Mouse (Mus musculus) CH12.LX (cell line): ENCODE measurements around the gene Eea1. TPM values are rescaled to one million over a fixed set of nuclear protein-coding genes. Genes with fewer than 3 reads are reported as not detected.

ENCODE experiments used
- DNase-seq: peaks from one replicate; pipeline ENCODE4 v3.0.0-alpha.2; 2013; ENCODE audit errors: extremely low read depth
- H3K27ac ChIP-seq: 2 replicates; pipeline ENCODE4 v1.5.1; 2012; ENCODE audit warnings: low read depth, mild to moderate bottlenecking, control low read depth, moderate library complexity; ENCODE audit not compliant: insufficient read depth
- H3K27me3 ChIP-seq: replicated peaks from 2 replicates; pipeline ENCODE3; 2012; ENCODE audit warnings: inconsistent platforms
- H3K36me3 ChIP-seq, 2 experiments: replicated peaks in 1 of 2; 2 replicates each; pipeline versions ENCODE3 to v1.6.1; 2012; ENCODE audit warnings: inconsistent platforms in 1 of 2, low read length in 1 of 2, mild to moderate bottlenecking in 1 of 2, mixed read lengths in 1 of 2, moderate library complexity in 1 of 2; ENCODE audit not compliant: control insufficient read depth in 1 of 2, insufficient read depth in 1 of 2
- H3K4me1 ChIP-seq, 2 experiments: 2 replicates each; pipeline ENCODE4 v1.6.1; 2012; ENCODE audit warnings: inconsistent platforms in 1 of 2, moderate library complexity in 1 of 2; ENCODE audit not compliant: insufficient read depth in 2 of 2, control insufficient read depth in 1 of 2
- H3K4me2 ChIP-seq: 2 replicates; pipeline ENCODE4 v1.6.1; 2012; ENCODE audit warnings: low read depth, mild to moderate bottlenecking, control low read depth; ENCODE audit not compliant: poor library complexity, insufficient read depth, severe bottlenecking
- H3K4me3 ChIP-seq, 3 experiments: fragments of 150-350 bp in 1 of 3; sonication (generic) in 1 of 3; replicated peaks in 1 of 3; 2 replicates each; pipeline versions ENCODE3 to v1.5.1; 2011 to 2012; ENCODE audit warnings: low read depth in 2 of 3, low read length in 2 of 3, mild to moderate bottlenecking in 2 of 3, moderate library complexity in 2 of 3, control low read depth in 1 of 3, improper control_type of control experiment in 1 of 3, inconsistent platforms in 1 of 3, mixed read lengths in 1 of 3; ENCODE audit not compliant: poor library complexity in 1 of 3
- H3K79me2 ChIP-seq: replicated peaks from 2 replicates; pipeline ENCODE4 v1.6.1; 2012; ENCODE audit warnings: mild to moderate bottlenecking, moderate library complexity; ENCODE audit not compliant: control insufficient read depth, poor library complexity, insufficient read depth, severe bottlenecking; ENCODE audit errors: extremely low read depth
- H3K9ac ChIP-seq: 2 replicates; pipeline ENCODE4 v1.6.1; 2012; ENCODE audit warnings: low read depth, mild to moderate bottlenecking, control low read depth, moderate library complexity; ENCODE audit not compliant: insufficient read depth
- H3K9me3 ChIP-seq: replicated peaks from 2 replicates; pipeline ENCODE3; 2012; ENCODE audit warnings: low read length, inconsistent platforms, mixed read lengths
- CHD1 ChIP-seq: IDR thresholded peaks from 2 replicates; pipeline ENCODE4 v1.6.1; 2012; ENCODE audit warnings: low read depth, low read length, improper control_type of control experiment, inconsistent platforms
- CHD2 ChIP-seq: IDR thresholded peaks from 2 replicates; pipeline ENCODE4 v1.6.1; 2011; ENCODE audit warnings: low read length, improper control_type of control experiment
- E2F4 ChIP-seq: IDR thresholded peaks from 2 replicates; pipeline ENCODE4 v1.6.1; 2011; ENCODE audit warnings: low read depth, low read length, improper control_type of control experiment; ENCODE audit not compliant: insufficient replicate concordance
- HCFC1 ChIP-seq: IDR thresholded peaks from 2 replicates; pipeline ENCODE4 v1.6.1; 2012; ENCODE audit warnings: low read depth, mild to moderate bottlenecking, inconsistent platforms, low read length, improper control_type of control experiment
- IRF4 ChIP-seq: IDR thresholded peaks from 2 replicates; pipeline ENCODE4 v1.6.1; 2014; ENCODE audit warnings: low read depth, mild to moderate bottlenecking, inconsistent platforms, low read length, improper control_type of control experiment
- JUN ChIP-seq: IDR thresholded peaks from 2 replicates; pipeline ENCODE4 v1.6.1; 2011; ENCODE audit warnings: low read depth, mild to moderate bottlenecking, low read length, improper control_type of control experiment, moderate library complexity; ENCODE audit not compliant: insufficient read depth
- MAFK ChIP-seq: IDR thresholded peaks from 2 replicates; pipeline ENCODE4 v1.6.1; 2011; ENCODE audit warnings: low read length, improper control_type of control experiment; ENCODE audit not compliant: insufficient replicate concordance
- MAX ChIP-seq: IDR thresholded peaks from 2 replicates; pipeline ENCODE4 v1.6.1; 2011; ENCODE audit warnings: low read length, improper control_type of control experiment
- MAZ ChIP-seq: IDR thresholded peaks from 2 replicates; pipeline ENCODE4 v1.6.1; 2012; ENCODE audit warnings: low read depth, mild to moderate bottlenecking, inconsistent platforms, low read length, improper control_type of control experiment, moderate library complexity
- NELFE ChIP-seq: IDR thresholded peaks from 2 replicates; pipeline ENCODE4 v1.6.1; 2011; ENCODE audit warnings: low read depth, low read length, improper control_type of control experiment
- NRF1 ChIP-seq: IDR thresholded peaks from 2 replicates; pipeline ENCODE4 v1.6.1; 2014; ENCODE audit warnings: low read depth, mild to moderate bottlenecking, inconsistent platforms, low read length, improper control_type of control experiment, moderate library complexity
- PAX5 ChIP-seq: IDR thresholded peaks from 2 replicates; pipeline ENCODE4 v1.6.1; 2012; ENCODE audit warnings: low read length, inconsistent platforms, mixed read lengths
- POLR2AphosphoS2 ChIP-seq: IDR thresholded peaks from 2 replicates; pipeline ENCODE4 v1.6.1; 2011; ENCODE audit warnings: low read depth, low read length, improper control_type of control experiment
- RCOR1 ChIP-seq: conservative IDR thresholded peaks from 2 replicates; pipeline ENCODE4 v1.6.1; 2012; ENCODE audit warnings: low read depth, mild to moderate bottlenecking, inconsistent platforms, low read length, improper control_type of control experiment
- SIN3A ChIP-seq: IDR thresholded peaks from 2 replicates; pipeline ENCODE4 v1.6.1; 2012; ENCODE audit warnings: low read length, improper control_type of control experiment, inconsistent platforms
- UBTF ChIP-seq: IDR thresholded peaks from 2 replicates; pipeline ENCODE4 v1.6.1; 2012; ENCODE audit warnings: low read depth, mild to moderate bottlenecking, inconsistent platforms, low read length, improper control_type of control experiment, moderate library complexity
- USF2 ChIP-seq: conservative IDR thresholded peaks from 2 replicates; pipeline ENCODE4 v1.6.1; 2011; ENCODE audit warnings: low read depth, low read length, improper control_type of control experiment
- ZC3H11A ChIP-seq: IDR thresholded peaks from 2 replicates; pipeline ENCODE4 v1.6.1; 2012; ENCODE audit warnings: low read depth, mild to moderate bottlenecking, inconsistent platforms, low read length, improper control_type of control experiment
- ZKSCAN1 ChIP-seq: IDR thresholded peaks from 2 replicates; pipeline ENCODE4 v1.6.1; 2012; ENCODE audit warnings: low read depth, inconsistent platforms, low read length, improper control_type of control experiment, borderline replicate concordance
- ZMIZ1 ChIP-seq: IDR thresholded peaks from 2 replicates; pipeline ENCODE4 v1.6.1; 2012; ENCODE audit warnings: low read depth, mild to moderate bottlenecking, inconsistent platforms, low read length, improper control_type of control experiment
- dilution Hi-C: fragments of 300-500 bp; cut with MboI; formaldehyde crosslinking; loops from 2 replicates; pipeline ENCODE4 v1.14.3; 2020; ENCODE audit warnings: low sequenced_read_pairs; ENCODE audit not compliant: extremely low pct_unique_long_range_greater_than_20kb, extremely low pct_ligation_motif_present
- in situ Hi-C: fragments of 300-500 bp; cut with MboI; formaldehyde crosslinking; loops from 3 replicates; pipeline ENCODE4 v1.14.3; 2019; ENCODE audit warnings: low sequenced_read_pairs, low pct_ligation_motif_present, low pct_unique_long_range_greater_than_20kb, mixed read lengths
- polyA plus RNA-seq: library from polyadenylated mRNA; unstranded; fragments of >175 nt; gene quantifications from 2 replicates; pipeline ENCODE4 v1.2.1, GENCODE M21; 2012; ENCODE audit warnings: low read depth; ENCODE audit not compliant: insufficient read length
- total RNA-seq, 2 experiments: library from RNA; depleted of rRNA; stranded (reverse); fragments of 300-350 nt in 1 of 2; fragments of >200 nt in 1 of 2; gene quantifications; 2 replicates each; pipeline ENCODE4 v1.2.3; 2012 to 2014

The Eea1 gene
- total and polyA plus RNA-seq, 3 experiments = 13.3 to 15.7 (median 13.3) TPM

DNA sequence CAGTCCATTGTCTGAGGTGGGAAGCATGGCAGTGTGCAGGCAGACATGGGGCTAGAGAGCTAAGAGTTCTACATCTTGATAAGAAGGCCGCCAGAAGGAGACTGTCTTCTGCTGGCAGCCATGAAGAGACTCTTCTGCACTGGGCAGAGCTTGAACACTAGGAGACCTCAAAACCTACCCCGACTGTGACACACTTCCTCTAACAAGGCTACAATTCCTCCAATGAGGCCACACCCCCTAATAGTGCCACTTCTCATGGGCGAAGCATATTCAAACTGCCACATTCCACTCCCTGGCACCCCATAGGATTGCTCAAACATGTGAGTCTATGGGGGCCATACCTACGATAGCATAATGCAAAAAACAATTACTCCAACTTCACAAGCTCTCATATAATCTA lies 10.3 kb downstream of the Eea1 start:
- in situ Hi-C loops = no loop called here
- TF ChIP-seq POLR2AphosphoS2 (no peak), CHD1 (no peak), CHD2 (no peak), MAZ (no peak), ZKSCAN1 (no peak), RCOR1 (no peak), IRF4 (no peak), UBTF (no peak), NELFE (no peak)
- no peak overlapping the region for H3K27ac ChIP-seq
- no peaks in the 10 kb centered on the region for H3K27me3 ChIP-seq
- H3K9me3 ChIP-seq = peaks cover 2% of the 10 kb centered on the region
- no peak overlapping the region for H3K9ac ChIP-seq
- dilution Hi-C loops = no loop called here
- H3K4me1 ChIP-seq = peaks cover 0 to 19% of the 10 kb centered on the region in 2 experiments; a peak in 2 of 4 replicates
- H3K4me3 ChIP-seq = no peak overlapping the region
- no peak for DNase-seq
- H3K79me2 ChIP-seq = peaks cover 24% of the 10 kb centered on the region
- H3K36me3 ChIP-seq = peaks cover 6 to 31% of the 10 kb centered on the region in 2 experiments
- H3K4me2 ChIP-seq = no peak overlapping the region

DNA sequence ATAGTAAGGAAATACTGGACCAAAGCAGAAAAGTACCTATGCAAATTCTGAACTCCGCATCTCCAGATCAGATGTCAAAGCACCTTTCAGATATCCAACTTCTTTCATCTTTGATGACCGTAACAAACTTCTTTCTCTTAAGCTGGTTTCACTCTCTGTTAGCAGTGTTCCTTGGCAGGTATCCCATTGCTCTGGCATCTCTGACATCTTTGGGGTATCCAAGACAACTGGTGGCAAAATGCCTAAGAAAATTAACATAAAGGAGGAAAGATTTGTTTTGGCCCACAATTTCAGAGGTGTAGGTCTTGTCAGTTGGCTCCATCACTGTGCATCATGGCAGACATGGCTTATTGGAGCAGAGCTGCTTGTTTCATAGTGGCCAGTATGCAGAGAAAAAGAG lies 10.9 kb downstream of the Eea1 start:
- dilution Hi-C loops (no loop called here), in situ Hi-C loops (no loop called here)
- Histone ChIP-seq H3K4me2 (no peak overlapping the region), H3K4me1 (peaks cover 0 to 24% of the 10 kb centered on the region in 2 experiments; a peak in 2 of 4 replicates), H3K9me3 (peaks cover 2% of the 10 kb centered on the region), H3K27me3 (no peaks in the 10 kb centered on the region), H3K79me2 (peaks cover 24% of the 10 kb centered on the region), H3K27ac (no peak overlapping the region), H3K4me3 (no peak overlapping the region), H3K36me3 (peaks cover 6 to 32% of the 10 kb centered on the region in 2 experiments), H3K9ac (no peak overlapping the region)
- DNase-seq = no peak
- no peak for TF ChIP-seq ZC3H11A
- TF ChIP-seq MAZ = no peak
- no peak for TF ChIP-seq HCFC1
- TF ChIP-seq NRF1 = no peak
- no peak for TF ChIP-seq JUN
- TF ChIP-seq MAX = no peak
- no peak for TF ChIP-seq NELFE
- no peak for TF ChIP-seq ZMIZ1
- TF ChIP-seq USF2 = no peak
- TF ChIP-seq CHD2 = no peak
- TF ChIP-seq SIN3A = no peak
- TF ChIP-seq PAX5 = no peak
- no peak for TF ChIP-seq CHD1
- TF ChIP-seq E2F4 = no peak
- TF ChIP-seq MAFK = no peak
